Mouse (Mus musculus): ENCODE measurements around the gene Rhox2c.
"Not testable (repeated sequence)": the region's sequence is repeated elsewhere in the genome, so short reads cannot be mapped to it uniquely, and the experiment has no call there.

The Rhox2c gene

DNA sequence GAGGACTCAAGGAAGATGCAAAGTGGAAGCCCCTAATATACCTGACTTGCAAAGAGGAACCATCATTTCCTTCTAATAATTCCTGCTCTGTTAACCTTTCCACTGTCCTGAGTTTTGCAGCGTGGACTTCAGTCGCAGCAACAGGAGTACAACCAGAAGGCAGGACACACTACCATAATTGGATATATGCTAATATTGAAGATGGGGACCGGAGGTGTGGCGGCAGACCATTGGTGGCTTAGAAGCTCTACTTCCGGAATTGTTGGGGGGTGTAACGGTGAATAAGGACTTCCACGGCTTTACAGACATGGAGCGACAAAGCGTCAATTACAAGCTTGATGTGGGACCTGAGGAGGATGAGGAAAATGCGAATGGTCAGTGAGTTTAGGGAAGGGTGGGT, at the start of gene Rhox2c:
Gene Rhox2c (plus strand): TSS at position 301 of the 400 bp plus-strand sequence.
- DNase-seq (ENCODE audit: inconsistent age in 2 of 2, low spot score in 1 of 2), result not testable (repeated sequence)

DNA sequence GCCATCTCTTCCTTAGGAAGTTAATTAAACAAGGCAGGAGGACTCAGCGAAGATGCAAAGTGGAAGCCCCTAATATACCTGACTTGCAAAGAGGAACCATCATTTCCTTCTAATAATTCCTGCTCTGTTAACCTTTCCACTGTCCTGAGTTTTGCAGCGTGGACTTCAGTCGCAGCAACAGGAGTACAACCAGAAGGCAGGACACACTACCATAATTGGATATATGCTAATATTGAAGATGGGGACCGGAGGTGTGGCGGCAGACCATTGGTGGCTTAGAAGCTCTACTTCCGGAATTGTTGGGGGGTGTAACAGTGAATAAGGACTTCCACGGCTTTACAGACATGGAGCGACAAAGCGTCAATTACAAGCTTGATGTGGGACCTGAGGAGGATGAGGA, 41.7 kb upstream of the Rhox2c start, which contains the start of gene Rhox2b:
Gene Rhox2b (plus strand): TSS at position 301 of the 400 bp plus-strand sequence.
- DNase-seq (ENCODE audit: inconsistent age in 2 of 2, low spot score in 1 of 2), result not testable (repeated sequence)

DNA sequence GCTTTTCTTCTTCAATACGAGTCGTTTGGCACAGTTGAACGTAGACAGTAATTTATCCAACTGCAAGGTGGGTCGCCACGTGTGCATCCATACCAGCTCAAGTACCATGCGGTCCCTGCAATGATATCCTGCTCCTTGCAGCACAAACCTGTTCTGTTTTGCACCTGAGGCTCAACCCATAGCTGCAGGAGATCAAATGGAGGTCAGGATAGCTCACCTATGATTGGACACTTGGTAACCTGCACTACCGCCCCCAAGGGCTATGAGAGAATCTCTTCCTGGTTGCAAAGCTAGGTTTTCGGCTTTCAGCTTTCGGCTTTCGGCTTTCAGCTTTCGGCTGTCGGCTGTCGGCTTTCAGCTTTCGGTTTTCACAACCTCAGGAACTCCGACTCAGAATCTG, 21.3 kb upstream of the Rhox2c start, which contains the start of gene Rhox4b:
Gene Rhox4b (plus strand): TSS at position 301 of the 400 bp plus-strand sequence.
- DNase-seq (ENCODE audit: inconsistent age in 2 of 2, low spot score in 1 of 2), result not testable (repeated sequence)

DNA sequence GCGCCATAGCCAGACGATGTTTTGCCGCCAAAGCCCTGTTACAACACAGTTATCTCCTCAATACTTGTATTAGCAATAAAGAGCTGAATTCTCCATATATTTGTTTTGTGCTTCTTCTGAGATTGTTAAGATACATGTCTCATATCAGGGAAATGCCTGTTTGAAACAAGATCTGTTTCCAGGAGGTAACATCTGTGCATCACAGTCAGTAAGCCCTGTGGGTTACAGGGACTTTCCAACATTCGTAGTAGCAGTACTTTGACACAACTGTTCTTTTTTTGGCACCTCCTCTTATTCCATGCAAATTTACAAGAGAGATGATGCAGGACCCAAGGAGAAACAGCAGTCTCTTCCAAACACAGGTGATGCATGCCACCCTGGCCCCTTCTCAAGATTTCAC, 4.8 kb downstream of the Rhox2c start, which contains the start of gene Rhox3c:
Gene Rhox3c (plus strand): TSS at position 301 of the 400 bp plus-strand sequence.
- DNase-seq (ENCODE audit: inconsistent age in 2 of 2, low spot score in 1 of 2), result not testable (repeated sequence)

DNA sequence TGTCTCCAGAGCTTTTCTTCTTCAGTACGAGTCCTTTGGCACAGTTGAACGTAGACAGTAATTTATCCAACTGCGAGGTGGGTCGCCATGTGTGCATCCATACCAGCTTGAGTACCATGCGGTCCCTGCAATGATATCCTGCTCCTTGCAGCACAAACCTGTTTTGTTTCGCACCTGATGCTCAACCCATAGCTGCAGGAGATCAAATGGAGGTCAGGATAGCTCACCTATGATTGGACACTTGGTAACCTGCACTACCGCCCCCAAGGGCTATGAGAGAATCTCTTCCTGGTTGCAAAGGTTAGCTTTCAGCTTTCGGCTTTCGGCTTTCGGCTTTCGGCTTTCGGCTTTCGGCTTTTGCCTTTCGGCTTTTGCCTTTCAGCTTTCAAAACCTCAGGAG, 26.6 kb downstream of the Rhox2c start, which contains the start of gene Rhox4c:
Gene Rhox4c (plus strand): TSS at position 301 of the 400 bp plus-strand sequence.
- DNase-seq (ENCODE audit: inconsistent age in 2 of 2, low spot score in 1 of 2), result not testable (repeated sequence)

DNA sequence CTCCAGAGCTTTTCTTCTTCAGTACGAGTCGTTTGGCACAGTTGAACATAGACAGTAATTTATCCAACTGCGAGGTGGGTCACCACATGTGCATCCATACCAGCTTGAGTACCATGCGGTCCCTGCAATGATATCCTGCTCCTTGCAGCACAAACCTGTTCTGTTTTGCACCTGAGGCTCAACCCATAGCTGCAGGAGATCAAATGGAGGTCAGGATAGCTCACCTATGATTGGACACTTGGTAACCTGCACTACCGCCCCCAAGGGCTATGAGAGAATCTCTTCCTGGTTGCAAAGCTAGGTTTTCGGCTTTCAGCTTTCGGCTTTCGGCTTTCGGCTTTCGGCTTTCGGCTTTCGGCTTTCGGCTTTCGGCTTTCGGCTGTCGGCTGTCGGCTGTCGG, 60.6 kb downstream of the Rhox2c start, which contains the start of gene Rhox4d:
Gene Rhox4d (plus strand): TSS at position 301 of the 400 bp plus-strand sequence.
- DNase-seq (ENCODE audit: inconsistent age in 2 of 2, low spot score in 1 of 2), result not testable (repeated sequence)

Measured in adrenal gland, adult (tissue).